Mouse (Mus musculus) heart, adult 2 months (tissue): ENCODE data around the gene Alpk1. TPM values are rescaled to one million over a fixed set of nuclear protein-coding genes. Genes with fewer than 3 reads are reported as not detected.
A peak's percentile ranks its signal among the peaks of the same experiment; 100 is the strongest.

Experiments
- DNase-seq, 2 experiments: peaks; one replicate each; pipeline ENCODE4 v3.0.0; 2021
- H3K27ac ChIP-seq: fragments of 200-600 bp; 2 replicates; pipeline ENCODE4 v1.8.1; 2022
- H3K27me3 ChIP-seq: fragments of 200-500 bp; 2 replicates; pipeline ENCODE4 v1.6.1; 2012; ENCODE audit warnings: mild to moderate bottlenecking, low read length, inconsistent platforms, mixed read lengths; ENCODE audit not compliant: control insufficient read depth, insufficient read depth
- H3K36me3 ChIP-seq: fragments of 200-500 bp; 2 replicates; pipeline ENCODE4 v1.6.1; 2012; ENCODE audit warnings: low read length, inconsistent platforms; ENCODE audit not compliant: control insufficient read depth, insufficient read depth
- H3K4me1 ChIP-seq: fragments of 200-500 bp; 2 replicates; pipeline ENCODE4 v1.6.1; 2011; ENCODE audit warnings: low read length; ENCODE audit not compliant: control insufficient read depth, insufficient read depth
- H3K4me3 ChIP-seq: fragments of 200-600 bp; 2 replicates; pipeline ENCODE4 v1.8.1; 2022
- H3K79me2 ChIP-seq: fragments of 200-500 bp; replicated peaks from 2 replicates; pipeline ENCODE4 v1.6.1; 2012; ENCODE audit warnings: mild to moderate bottlenecking, inconsistent platforms, low read length, moderate library complexity, mixed read lengths; ENCODE audit not compliant: control insufficient read depth, insufficient read depth
- H3K9ac ChIP-seq: fragments of 200-500 bp; 2 replicates; pipeline ENCODE4 v1.6.1; 2012; ENCODE audit warnings: low read depth, mild to moderate bottlenecking, control low read depth, inconsistent platforms, low read length, mixed read lengths
- CTCF ChIP-seq: fragments of 200-600 bp; IDR thresholded peaks from 2 replicates; pipeline ENCODE4 v1.8.1; 2022; ENCODE audit warnings: antibody characterized with exemption, mild to moderate bottlenecking, moderate library complexity
- EP300 ChIP-seq: fragments of 200-500 bp; IDR thresholded peaks from 2 replicates; pipeline ENCODE4 v1.6.1; 2011; ENCODE audit warnings: low read depth, low read length, control low read depth; ENCODE audit not compliant: insufficient read depth
- POLR2A ChIP-seq: fragments of 200-500 bp; IDR thresholded peaks from 2 replicates; pipeline ENCODE4 v1.6.1; 2011; ENCODE audit warnings: mild to moderate bottlenecking, low read depth, low read length, control low read depth; ENCODE audit not compliant: insufficient read depth
- WGBS: fragments of 180-500 bp; shearing (Covaris S2); methylation state at CpG from one replicate; pipeline ENCODE4 v1.1.7; 2018; 5-methylcytosine and 5-hydroxymethylcytosine counted together
- intact Hi-C: fragments of 180-260 bp; cut with DNase I; formaldehyde crosslinking; loops from one replicate; pipeline ENCODE4 v1.15.1; 2025
- polyA plus RNA-seq: library from polyadenylated mRNA; depleted of rRNA; stranded (reverse); fragments of >200 nt; gene quantifications from 2 replicates; pipeline ENCODE4 v1.2.3, GENCODE M21; 2012
- total RNA-seq, 2 experiments: library from RNA; stranded (reverse); gene quantifications; 2 replicates each; pipeline ENCODE4 v1.2.3; 2021

Gene Alpk1
- total and polyA plus RNA-seq, 3 experiments = 1.4 to 3.0 (median 2.4) TPM

DNA sequence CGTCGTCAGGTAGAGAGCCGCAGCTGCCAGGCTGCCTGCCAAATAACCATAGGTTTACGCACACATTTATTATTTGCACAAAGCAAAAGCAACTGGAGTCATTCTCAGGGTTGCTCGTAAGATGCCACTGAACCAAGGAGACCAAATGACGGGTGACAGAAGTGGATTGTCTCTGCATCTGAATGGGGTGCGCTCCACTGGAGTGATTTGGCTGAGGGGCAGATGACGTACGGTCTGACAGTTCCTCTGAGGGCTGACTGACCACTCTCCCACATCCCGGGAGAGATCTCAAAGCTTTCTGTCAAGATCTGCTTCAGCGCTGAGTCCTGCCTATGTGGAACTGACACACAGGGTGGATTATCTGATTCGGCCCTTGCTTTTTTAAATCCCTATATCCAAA, 24.7 kb upstream of the Alpk1 start:
- TF ChIP-seq EP300 (no peak), CTCF (no peak), POLR2A (no peak)
- Histone ChIP-seq H3K36me3 (no peaks in the 10 kb centered on the region), H3K9ac (no peak overlapping the region), H3K27ac (no peak overlapping the region), H3K27me3 (no peaks in the 10 kb centered on the region), H3K4me3 (no peak overlapping the region), H3K79me2 (no peaks in the 10 kb centered on the region), H3K4me1 (no peaks in the 10 kb centered on the region)
- intact Hi-C loops = no loop called here
- 89% methylated on average over 12 of the region's 12 CpGs for WGBS
- no peak for DNase-seq

DNA sequence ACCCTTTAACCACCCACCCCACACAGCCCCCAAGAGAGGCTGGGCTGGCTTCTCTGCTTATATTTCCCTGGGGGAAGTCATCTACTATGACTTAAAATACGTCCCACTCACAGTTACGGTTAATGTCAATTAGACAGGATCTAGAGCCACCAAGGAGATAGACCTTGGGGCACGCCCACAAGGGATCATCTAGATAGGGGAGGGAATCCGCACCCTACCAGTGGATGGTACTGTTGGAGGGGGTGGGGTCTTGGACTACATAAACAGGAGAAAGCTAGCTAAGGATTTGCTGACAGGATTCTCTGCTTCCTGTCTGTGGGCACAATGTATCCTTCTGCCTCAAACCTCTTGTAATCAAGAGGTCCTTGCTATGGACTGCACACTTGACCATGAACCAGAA, 24.1 kb upstream of the Alpk1 start:
- Histone ChIP-seq H3K4me3 (no peak overlapping the region), H3K27me3 (no peaks in the 10 kb centered on the region), H3K36me3 (no peaks in the 10 kb centered on the region), H3K27ac (no peak overlapping the region), H3K4me1 (no peaks in the 10 kb centered on the region), H3K9ac (no peak overlapping the region), H3K79me2 (no peaks in the 10 kb centered on the region)
- intact Hi-C loops = no loop called here
- WGBS = 90% methylated on average over 4 of the region's 4 CpGs
- DNase-seq = no peak
- no peak for TF ChIP-seq EP300
- no peak for TF ChIP-seq CTCF
- TF ChIP-seq POLR2A = no peak

DNA sequence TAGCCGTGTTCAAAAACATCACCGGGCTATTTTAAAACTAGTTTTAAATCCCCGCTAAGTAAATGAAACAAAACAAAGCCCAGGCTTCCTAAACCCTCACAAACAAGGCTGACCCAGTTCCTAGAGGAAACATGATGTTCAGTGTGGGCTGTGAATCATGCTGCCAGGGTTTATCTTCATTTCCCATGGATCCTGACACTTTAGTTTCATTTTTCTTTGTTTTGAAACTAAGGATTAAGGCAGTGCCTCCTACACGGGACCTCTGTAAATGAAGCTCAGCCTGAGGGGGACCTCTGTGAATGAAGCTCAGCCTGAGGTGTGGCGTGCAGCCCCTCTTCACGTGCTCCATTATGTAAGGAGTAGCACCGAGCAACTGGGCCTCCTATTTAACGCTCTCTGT, 22.5 kb upstream of the Alpk1 start:
- H3K36me3 ChIP-seq = no peaks in the 10 kb centered on the region
- intact Hi-C loops = no loop called here
- DNase-seq = peak in 1 of 2 experiments; percentile 22
- peak overlapping the region; percentile 34 for H3K4me3 ChIP-seq
- WGBS = 23% methylated on average over 8 of the region's 8 CpGs
- H3K79me2 ChIP-seq = no peaks in the 10 kb centered on the region
- no peak for TF ChIP-seq EP300
- no peak for TF ChIP-seq CTCF
- TF ChIP-seq POLR2A = no peak
- H3K27me3 ChIP-seq = no peaks in the 10 kb centered on the region
- H3K4me1 ChIP-seq = no peaks in the 10 kb centered on the region
- H3K27ac ChIP-seq = peak overlapping the region; percentile 74
- H3K9ac ChIP-seq = peak overlapping the region; percentile 65; the same call in 1 of the 2 replicates

DNA sequence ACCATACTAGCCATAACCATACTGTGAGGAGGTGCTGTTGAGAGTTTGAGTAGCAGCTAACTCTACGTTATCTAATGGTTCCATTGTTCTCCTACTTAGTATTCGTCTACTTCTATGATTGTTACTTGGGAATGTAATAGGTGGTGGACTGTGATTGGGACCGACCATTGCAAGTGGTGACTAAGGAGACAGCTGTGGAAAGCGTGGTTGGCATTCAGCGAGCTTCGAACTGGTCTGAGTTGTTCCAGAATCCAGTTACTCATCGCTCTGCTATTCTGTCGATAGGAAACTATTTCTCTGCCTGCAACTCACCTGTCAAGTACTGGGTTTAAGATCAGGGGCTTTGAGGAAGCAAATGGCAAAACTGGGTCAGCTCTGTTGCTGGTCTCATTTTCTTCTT, 20.8 kb upstream of the Alpk1 start:
- no peaks in the 10 kb centered on the region for H3K4me1 ChIP-seq
- no peaks in the 10 kb centered on the region for H3K27me3 ChIP-seq
- no peak overlapping the region for H3K4me3 ChIP-seq
- no peaks in the 10 kb centered on the region for H3K79me2 ChIP-seq
- H3K27ac ChIP-seq = no peak overlapping the region
- DNase-seq = no peak
- H3K36me3 ChIP-seq = no peaks in the 10 kb centered on the region; the same call in 1 of the 2 replicates
- 89% methylated on average over 8 of the region's 8 CpGs for WGBS
- intact Hi-C loops = no loop called here
- no peak overlapping the region for H3K9ac ChIP-seq
- TF ChIP-seq EP300 = no peak
- TF ChIP-seq CTCF = no peak
- TF ChIP-seq POLR2A = no peak

DNA sequence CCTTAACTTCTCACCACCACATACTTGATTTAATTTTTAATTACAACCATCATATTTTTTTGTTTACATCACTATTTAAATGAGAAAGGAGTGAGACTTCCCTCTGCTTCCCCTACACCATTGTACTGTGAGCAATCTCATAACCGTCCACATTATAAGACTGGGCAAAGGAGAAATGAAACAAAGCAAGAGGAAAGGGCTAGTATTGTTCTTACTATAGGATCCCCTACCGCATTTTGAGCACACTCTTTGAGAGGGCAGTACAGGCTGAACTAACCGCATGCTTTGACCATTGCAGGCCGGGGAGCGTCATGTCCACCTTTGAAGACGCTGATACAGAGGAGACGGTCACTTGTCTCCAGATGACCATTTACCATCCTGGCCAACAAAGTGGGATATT, 15.9 kb upstream of the Alpk1 start:
- no peaks in the 10 kb centered on the region for H3K27me3 ChIP-seq
- H3K4me1 ChIP-seq = peaks cover under 1% of the 10 kb centered on the region; the same call in 1 of the 2 replicates
- no peak overlapping the region for H3K27ac ChIP-seq
- no peak overlapping the region for H3K9ac ChIP-seq
- intact Hi-C loops = no loop called here
- no peaks in the 10 kb centered on the region; the same call in 1 of the 2 replicates for H3K36me3 ChIP-seq
- TF ChIP-seq POLR2A = no peak
- no peak for TF ChIP-seq EP300
- no peak for TF ChIP-seq CTCF
- no peak overlapping the region for H3K4me3 ChIP-seq
- DNase-seq = no peak
- 94% methylated on average over 7 of the region's 7 CpGs for WGBS
- no peaks in the 10 kb centered on the region for H3K79me2 ChIP-seq

DNA sequence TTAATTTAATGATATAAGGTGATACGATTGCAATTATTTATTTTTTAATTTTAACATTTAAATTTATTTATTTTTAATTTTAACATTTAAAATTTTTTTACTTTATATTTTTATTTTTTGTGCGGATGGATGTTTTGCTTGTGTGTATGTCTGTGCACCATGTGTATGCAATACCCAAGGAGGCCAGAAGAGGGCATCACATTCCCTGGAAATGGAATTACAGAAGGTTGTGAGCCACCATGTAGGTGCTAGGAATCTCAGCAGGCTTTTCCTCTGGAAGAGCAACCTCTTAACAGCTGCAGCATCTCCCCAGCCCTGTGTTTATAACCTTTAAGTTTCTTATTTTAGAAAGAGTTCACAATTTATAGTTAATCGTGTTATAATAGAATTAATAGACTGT, 15.4 kb upstream of the Alpk1 start:
- WGBS = 94% methylated on average over 3 of the region's 3 CpGs
- Histone ChIP-seq H3K4me3 (no peak overlapping the region), H3K4me1 (peaks cover 1% of the 10 kb centered on the region; the same call in 1 of the 2 replicates), H3K79me2 (no peaks in the 10 kb centered on the region), H3K36me3 (no peaks in the 10 kb centered on the region; the same call in 1 of the 2 replicates), H3K27ac (no peak overlapping the region), H3K9ac (no peak overlapping the region), H3K27me3 (no peaks in the 10 kb centered on the region)
- DNase-seq = no peak
- TF ChIP-seq EP300 (no peak), CTCF (peak; percentile 48)
- intact Hi-C loops = no loop called here
